Mouse (Mus musculus) brain, embryonic 14.5 days (tissue): ENCODE results near the gene Nfkb2.

ENCODE experiments used
- CTCF ChIP-seq: fragments of 200-500 bp; IDR thresholded peaks from 2 replicates; pipeline ENCODE4 v1.5.1; 2012; ENCODE audit warnings: inconsistent platforms, mild to moderate bottlenecking, moderate library complexity, borderline replicate concordance; ENCODE audit not compliant: insufficient read depth, insufficient read length; ENCODE audit errors: extremely low read depth
- POLR2A ChIP-seq: fragments of 200-500 bp; IDR thresholded peaks from 2 replicates; pipeline ENCODE4 v1.6.1; 2012; ENCODE audit warnings: mild to moderate bottlenecking, inconsistent platforms, borderline replicate concordance; ENCODE audit not compliant: poor library complexity, insufficient read depth, insufficient read length, severe bottlenecking; ENCODE audit errors: extremely low read depth

DNA sequence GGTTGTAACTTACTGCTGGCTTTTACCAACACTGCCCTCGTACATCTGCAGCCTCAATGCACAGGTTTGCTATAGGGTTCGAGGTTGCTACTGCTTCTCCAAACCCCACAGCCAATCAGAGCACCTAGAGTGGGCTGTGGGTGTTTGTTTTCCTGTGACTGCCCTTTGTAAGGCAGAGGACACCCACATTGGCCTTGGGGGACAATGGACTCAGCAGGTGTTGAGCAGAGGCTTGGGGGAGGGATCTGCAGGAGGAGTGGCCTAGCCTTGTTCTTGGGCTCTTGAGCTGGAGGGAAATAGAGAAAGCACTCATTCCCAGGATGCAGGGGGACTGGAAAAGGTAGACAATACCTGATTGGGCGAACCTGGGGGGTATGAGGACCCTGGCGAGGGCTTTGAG is 54.3 kb downstream of the Nfkb2 start:
- TF ChIP-seq POLR2A = no peak
- no peak for TF ChIP-seq CTCF
